Mouse (Mus musculus) gastrocnemius, postnatal 36 days (tissue): Measurements from ENCODE around the gene Gcn1l1. TPM values are rescaled to one million over a fixed set of nuclear protein-coding genes. Genes with fewer than 3 reads are reported as not detected.
"Not testable (repeated sequence)": the region's sequence is repeated elsewhere in the genome, so short reads cannot be mapped to it uniquely, and the experiment has no call there.

Experiments
- DNase-seq, 2 experiments: peaks; one replicate each; pipeline ENCODE4 v3.0.0; 2022
- intact Hi-C: fragments of 180-260 bp; cut with DNase I; formaldehyde crosslinking; loops from one replicate; pipeline ENCODE4 v1.15.1; 2025
- long read RNA-seq, 2 experiments: library from polyadenylated mRNA; stranded (forward); transcript quantifications; one replicate each; pipeline ENCODE4 v2.0.0; 2021
- total RNA-seq, 2 experiments: library from RNA; stranded (reverse); gene quantifications; 2 replicates each; pipeline ENCODE4 v1.2.3; 2021

Gcn1l1 gene
- 10 to 100 TPM; 25.5 to 28.8 TPM for total RNA-seq
- long read RNA-seq, experiment 1, full-length matches to known transcripts, result 1 of 11 reads
- long read RNA-seq, experiment 1, partial matches to known transcripts, result 10 of 11 reads
- long read RNA-seq, experiment 1, other reads (novel, unspliced or antisense), result 0 of 11 reads
- long read RNA-seq, experiment 2, full-length matches to known transcripts, result 1 of 27 reads
- long read RNA-seq, experiment 2, partial matches to known transcripts, result 23 of 27 reads
- long read RNA-seq, experiment 2, other reads (novel, unspliced or antisense), result 3 of 27 reads

DNA sequence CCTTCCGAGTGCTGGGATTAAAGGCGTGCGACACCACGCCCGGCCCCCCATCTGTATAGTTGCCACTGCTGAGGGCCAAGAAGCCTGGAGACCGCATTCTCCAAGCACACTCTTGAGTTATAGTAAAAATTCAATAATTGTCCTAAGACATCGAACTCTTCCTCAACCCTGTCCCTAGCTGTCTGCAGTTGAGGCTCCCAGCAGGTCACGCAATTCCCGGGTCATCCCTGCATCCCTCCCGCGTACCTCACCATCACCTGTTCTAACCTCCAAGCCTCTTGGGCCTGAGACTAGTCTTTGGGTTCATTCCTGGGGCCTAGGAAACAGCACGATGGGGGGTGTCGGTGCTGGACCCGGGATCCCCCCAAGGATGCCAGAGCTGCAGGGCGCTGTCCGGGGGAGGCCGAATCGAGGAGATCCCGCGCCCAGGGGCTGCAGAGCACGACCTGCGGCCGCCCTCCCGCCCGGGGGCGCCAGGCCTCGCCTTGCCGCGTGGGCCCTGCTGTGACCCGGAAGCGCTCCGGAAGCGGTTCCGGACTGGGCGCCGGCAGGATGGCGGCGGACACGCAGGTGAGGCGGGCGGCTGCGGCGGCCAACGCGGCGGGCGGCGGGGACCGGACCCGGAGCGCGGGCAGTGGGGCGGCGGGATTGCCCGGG is at the start of gene Gcn1l1:
Gene Gcn1l1, plus strand, starts transcription at position 518 of the 657 bp plus-strand sequence.
- intact Hi-C loops, result no loop called here
- peak; percentile 58 to 72 for DNase-seq

DNA sequence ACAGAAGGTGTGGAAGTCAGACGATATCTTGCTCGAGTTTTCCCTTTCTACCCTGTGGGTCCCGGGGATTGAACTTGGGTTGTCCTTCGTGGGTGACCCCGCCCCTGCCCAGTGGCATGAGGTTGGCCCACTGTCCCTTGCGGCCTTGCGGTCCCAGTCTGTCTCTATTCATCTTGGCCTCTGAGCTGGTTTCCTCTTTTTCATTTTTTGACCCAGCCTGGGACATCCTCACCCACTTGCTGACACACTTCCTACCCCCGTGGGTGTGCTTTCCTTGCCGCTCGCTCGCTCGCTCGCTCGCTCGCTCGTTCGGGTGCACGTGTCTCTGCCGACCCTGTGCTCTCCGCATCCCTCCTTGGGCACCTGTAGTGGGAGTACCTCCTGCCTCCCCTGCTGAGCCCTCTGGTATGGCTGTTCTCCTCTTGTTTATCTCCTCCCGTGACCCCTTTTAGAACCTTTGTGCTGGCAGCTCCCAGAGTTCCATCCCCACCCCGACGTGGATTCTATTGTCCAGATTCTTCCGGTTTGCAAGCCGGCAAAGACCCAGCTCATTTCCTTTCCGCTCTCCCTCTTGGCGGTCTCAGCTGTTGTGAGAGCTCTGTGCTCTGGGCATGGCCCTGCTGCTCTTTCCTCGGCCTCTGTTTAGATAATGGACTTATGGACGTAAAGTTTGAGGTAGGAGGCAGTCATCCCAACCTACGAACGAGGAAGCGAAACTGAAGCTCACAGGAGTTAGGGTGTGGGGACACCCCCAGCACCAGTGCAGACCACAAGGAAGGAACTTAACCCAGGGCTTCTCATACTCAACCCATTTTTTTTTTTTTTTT is 48.8 kb upstream of the Gcn1l1 start:
- intact Hi-C loops, result no loop called here
- no peak for DNase-seq

DNA sequence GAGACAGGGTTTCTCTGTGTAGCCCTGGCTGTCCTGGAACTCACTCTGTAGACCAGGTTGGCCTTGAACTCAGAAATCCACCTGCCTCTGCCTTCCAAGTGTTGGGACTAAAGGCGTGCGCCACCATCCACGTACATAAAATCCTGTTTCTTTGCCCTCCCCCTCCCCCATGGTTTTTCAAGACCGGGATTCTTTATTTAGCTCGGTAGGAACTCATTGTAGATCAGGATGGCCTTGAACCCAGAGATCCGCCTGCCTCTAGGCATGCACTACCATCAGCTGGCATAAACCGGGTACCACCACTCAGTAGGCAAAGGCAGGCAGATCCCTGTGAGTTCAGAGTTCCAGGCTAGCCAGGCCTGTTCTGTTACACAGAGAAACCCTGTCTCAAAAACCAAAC is 48.1 kb upstream of the Gcn1l1 start:
- intact Hi-C loops, result no loop called here
- DNase-seq, result no peak

DNA sequence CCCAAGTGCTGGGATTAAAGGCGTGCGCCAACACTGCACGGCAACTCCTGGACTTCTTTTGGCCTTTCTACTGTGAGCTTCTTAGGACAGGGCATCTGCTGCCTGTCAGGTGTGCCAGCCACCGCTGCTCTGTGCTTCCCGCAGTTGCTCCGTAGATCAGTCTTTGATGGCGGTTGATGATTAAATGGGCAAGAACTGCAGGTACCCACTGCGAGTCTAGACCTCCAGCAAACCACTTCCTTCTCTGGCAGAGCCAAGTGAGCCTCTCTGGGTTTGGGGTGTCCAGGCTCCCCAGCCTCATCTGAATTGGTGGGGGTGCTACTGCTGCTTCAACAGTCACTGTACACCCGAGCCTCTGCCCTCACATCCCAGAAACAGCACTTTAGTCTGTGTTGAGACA is 47.6 kb upstream of the Gcn1l1 start:
- intact Hi-C loops, result no loop called here
- no peak for DNase-seq

GRCm38 (mm10) chr5:115518214-115518613 is 46.8 kb upstream of the Gcn1l1 start:
- DNase-seq, intact Hi-C loops: not testable (repeated sequence)

DNA sequence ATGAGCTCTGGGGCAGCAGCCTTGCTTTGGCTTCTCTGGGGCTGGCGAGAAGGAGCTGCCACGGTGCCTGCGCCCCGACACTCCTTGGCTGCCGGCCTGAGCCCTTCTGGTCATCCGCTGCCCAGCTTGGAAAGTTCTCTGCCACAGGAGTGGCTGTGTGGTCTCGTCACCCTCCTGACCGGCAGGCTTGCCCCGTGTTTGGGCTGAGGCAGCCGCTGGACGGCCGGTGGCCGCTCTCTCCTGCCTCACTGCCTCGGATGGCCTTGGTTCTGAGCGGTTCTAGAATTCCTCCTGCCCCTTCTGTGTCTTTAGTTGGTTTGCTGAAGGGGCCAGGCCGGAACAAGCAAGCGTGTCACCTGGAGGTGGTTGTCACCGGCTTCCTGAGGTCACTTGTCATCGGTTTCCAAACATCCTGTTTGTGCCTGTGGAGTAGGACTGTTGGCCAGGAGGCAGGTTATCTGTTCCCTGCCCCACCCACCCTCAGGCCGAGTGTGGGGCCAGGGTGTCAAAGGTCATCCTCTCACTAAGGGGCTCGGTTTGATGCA is 44.7 kb upstream of the Gcn1l1 start:
- intact Hi-C loops, result no loop called here
- no peak for DNase-seq

- intact Hi-C loops, result no loop called here
- no peak for DNase-seq
These were observed 43.2 kb upstream of the Gcn1l1 start for GRCm38 (mm10) chr5:115521553-115522461.

DNA sequence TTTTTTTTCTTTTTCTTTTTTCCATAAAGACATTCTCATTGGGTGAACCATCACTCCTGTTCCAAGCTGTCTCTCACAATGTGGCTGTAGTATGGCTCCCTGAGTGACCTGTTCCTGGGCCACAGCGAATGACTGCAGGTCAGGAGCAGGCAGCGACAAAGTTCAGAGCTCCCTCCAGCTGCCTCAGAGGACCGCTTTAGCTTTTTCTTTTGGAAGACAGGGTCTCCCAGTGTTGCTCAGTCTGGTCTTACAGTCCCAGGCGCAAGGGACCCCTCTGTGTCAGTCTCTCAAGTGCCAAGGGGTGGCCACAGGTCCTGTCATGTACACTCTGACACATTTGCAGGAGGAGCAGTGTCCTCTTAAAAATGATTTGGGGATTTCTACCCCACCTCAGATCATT is 42.5 kb upstream of the Gcn1l1 start:
- intact Hi-C loops, result no loop called here

GRCm38 (mm10) chr5:115522981-115523499 is 42.0 kb upstream of the Gcn1l1 start:
- DNase-seq, result no peak
- intact Hi-C loops, result no loop called here

More for the DNA sequence above, 42.5 kb upstream of the Gcn1l1 start:
- no peak for DNase-seq

GRCm38 (mm10) chr5:115523971-115524370 is 41.1 kb upstream of the Gcn1l1 start:
- intact Hi-C loops, result no loop called here
- peak in 1 of 2 experiments; percentile 17 for DNase-seq

DNA sequence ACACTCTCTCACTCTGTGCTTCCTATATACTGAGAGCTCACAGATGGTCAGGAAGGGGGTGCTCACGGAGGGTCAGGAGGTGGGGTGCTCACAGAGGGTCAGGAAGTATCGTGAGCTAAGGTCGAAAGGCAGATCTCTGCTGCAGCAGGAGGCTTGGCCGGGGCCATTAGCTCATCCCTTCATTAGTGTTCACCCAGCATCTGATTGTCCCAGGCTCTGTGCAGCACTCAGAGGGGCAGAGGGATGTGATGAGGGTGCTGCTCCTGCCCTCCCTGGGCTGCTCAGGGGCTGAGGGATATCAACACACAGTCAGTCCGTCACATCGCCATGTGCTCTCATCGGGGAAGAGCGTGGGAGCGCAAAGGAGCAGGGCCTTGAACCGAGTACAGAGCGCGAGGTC is 40.6 kb upstream of the Gcn1l1 start:
- intact Hi-C loops, result no loop called here
- no peak for DNase-seq

DNA sequence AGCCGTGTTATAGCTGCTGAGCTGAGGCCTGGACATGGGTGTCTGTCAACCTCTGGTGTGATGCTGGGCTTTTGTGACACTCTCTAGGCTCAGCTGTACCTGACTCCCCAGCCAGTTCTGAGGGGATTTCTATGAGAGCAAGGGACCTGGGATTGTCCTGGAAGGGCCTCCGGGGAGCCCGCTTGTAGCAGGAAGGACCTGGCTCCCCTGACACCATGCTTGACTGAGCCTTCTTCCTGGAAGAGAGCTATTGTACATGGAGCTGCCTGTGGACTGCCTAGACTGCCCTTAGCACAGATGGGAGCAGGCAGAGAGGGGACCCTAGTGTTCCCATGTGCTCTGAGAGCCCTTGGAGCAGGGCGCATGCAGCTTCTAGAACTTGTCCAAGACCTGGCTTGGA is 39.6 kb upstream of the Gcn1l1 start:
- no peak for DNase-seq
- intact Hi-C loops, result no loop called here

- no peak for DNase-seq
- intact Hi-C loops, result no loop called here
These were observed 39.1 kb upstream of the Gcn1l1 start for GRCm38 (mm10) chr5:115525943-115526342.

- intact Hi-C loops, result no loop called here
These were observed 38.4 kb upstream of the Gcn1l1 start for GRCm38 (mm10) chr5:115526456-115527202.

GRCm38 (mm10) chr5:115528128-115528527 is 36.9 kb upstream of the Gcn1l1 start:
- intact Hi-C loops, result loop anchor here (2.0 kb wide), 1 partner anchor 17 kb away; no protein-coding TSS in a partner anchor
- no peak for DNase-seq

More at GRCm38 (mm10) chr5:115526456-115527202, 38.4 kb upstream of the Gcn1l1 start:
- DNase-seq, result no peak

DNA sequence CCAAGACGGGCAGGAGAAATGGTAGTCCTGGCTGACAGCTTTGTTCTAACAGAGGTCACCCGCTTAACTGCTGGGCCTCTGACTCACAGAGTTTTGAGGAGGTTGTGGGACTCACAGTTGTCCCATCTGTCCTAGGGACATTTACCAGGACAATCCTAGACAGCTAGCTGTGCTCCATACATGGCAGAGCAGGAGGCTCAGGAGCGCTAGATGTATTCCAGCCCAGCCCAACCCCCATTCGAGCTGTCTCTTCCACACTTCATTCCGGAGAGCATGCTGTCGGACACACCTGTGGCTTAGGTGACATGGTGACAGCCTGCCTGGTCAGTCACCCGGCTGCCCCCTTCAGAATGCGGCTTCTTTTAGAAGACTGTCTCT is 35.7 kb upstream of the Gcn1l1 start:
- DNase-seq, result no peak
- intact Hi-C loops, result loop anchor here (2.0 kb wide), 1 partner anchor 19 kb away; no protein-coding TSS in a partner anchor

- no peak for DNase-seq
- intact Hi-C loops, result loop anchor here (2.0 kb wide), 1 partner anchor 19 kb away; no protein-coding TSS in a partner anchor
These were observed 35.2 kb upstream of the Gcn1l1 start for GRCm38 (mm10) chr5:115529742-115530446.

GRCm38 (mm10) chr5:115530447-115530809 is 34.6 kb upstream of the Gcn1l1 start:
- no peak for DNase-seq
- intact Hi-C loops, result no loop called here
